Mouse (Mus musculus) megakaryocyte-erythroid progenitor cell, adult 5-6 weeks (primary cell): Measurements from ENCODE around the gene Akr1b10. TPM values are rescaled to one million over a fixed set of nuclear protein-coding genes. Genes with fewer than 3 reads are reported as not detected.
"Not testable (repeated sequence)": the region's sequence is repeated elsewhere in the genome, so short reads cannot be mapped to it uniquely, and the experiment has no call there.

ENCODE experiments used
- ATAC-seq: replicated peaks from 2 replicates; pipeline ENCODE4 v1.8.0; 2016; ENCODE audit warnings: mild to moderate bottlenecking, inconsistent platforms; ENCODE audit not compliant: severe bottlenecking, poor library complexity, low FRiP score, low TSS enrichment
- total RNA-seq, 2 experiments: library from RNA; stranded (forward) in 1 of 2; stranded (reverse) in 1 of 2; fragments of 200-1000, 215-1000 nt in 1 of 2; fragments of >200 nt in 1 of 2; fragmentation: Nextera tagmentation in 1 of 2; gene quantifications; 2 replicates each; pipeline ENCODE4 v1.2.3; 2014 to 2017

Akr1b10 gene
- total RNA-seq (2014; fragmentation: Nextera tagmentation), result 18.6 and 22.5 TPM in 2 replicates
- total RNA-seq (2017), result 10.5 and 16.5 TPM in 2 replicates

DNA sequence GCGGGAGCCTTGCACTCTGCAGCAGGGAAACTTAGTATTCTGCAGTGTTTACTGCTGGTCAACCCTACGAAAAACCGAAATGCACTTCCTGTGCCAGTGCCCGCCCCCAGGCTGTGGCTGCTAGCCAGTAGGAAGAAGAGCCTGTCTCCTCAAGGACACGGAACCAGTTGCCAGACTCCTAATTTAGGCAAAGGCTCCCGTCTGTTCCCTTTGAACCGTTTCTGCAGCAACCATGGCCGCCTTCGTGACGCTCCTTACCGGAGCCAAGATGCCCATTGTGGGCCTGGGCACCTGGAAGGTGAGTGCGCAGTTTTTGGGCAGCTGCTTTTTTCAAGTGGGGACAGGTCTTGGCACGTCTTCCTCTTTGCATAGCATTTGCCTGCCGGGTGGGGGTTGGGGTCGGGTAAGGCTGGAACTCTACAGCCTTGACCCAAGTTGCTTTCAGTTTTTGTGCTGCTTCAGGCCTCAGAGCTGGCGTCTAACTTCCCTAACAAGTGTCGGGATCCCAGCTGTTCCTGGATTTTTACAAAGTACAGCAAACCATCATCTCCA, at the start of gene Akr1b10:
Akr1b10 (plus strand) TSS at position 109 of the 552 bp plus-strand sequence.
- peak; percentile 82 for ATAC-seq

DNA sequence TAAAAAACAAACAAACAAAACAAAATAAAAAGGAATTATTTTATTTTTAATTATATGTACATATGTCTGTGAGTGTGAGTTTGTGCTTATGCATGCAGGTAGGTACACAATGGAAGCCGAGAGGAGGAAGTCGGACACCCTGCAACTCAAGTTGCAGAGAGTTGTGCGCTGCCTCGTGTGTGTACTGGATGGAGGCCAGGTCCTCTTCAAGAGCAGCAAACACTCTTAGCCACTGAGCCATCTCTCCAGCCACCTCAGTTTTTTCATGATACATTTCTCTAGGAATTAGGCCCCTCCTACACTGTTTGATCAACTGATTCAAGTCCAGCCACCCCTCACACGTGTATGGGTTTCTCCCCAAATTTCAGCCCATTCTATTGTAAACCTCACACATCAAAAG, 49.3 kb upstream of the Akr1b10 start:
- no peak for ATAC-seq

DNA sequence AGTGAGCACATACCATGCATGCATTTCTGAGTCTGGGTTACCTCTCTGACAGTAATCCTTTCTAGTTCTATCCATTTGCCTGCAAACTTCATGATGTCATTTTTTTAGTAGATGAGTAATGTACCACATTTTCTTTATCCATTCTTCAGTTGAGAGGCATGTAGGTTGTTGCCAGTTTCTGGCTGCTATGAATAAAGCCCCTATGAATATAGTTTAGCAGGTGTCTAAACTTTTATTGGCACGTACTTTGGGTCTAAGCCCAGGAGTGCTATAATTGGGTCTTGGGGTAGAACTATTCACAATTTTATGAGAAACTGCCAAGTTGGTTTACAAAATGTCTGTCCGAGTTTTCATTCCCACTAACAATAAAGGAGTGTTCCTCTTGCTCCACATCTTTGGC, 46.2 kb upstream of the Akr1b10 start:
- ATAC-seq, result no peak

DNA sequence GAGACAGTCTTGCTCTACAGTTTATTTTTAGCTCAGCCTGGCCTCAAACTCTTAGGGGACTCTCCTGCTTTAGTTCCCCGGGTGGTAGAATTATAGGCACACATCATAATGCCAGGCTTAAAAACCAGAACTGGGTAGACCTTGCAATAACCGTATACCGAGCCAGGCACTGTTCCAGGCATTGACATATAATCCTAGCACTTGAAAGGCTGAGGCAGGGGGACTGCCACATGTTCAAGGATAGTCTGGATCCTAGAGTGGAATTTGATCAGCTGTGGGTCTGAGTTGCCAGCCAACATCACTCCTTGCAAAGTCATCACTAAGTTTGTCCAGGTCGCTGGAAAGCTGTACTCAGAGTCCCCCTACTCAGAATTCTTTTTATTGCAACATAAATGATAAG, 42.0 kb upstream of the Akr1b10 start:
- ATAC-seq, result no peak

DNA sequence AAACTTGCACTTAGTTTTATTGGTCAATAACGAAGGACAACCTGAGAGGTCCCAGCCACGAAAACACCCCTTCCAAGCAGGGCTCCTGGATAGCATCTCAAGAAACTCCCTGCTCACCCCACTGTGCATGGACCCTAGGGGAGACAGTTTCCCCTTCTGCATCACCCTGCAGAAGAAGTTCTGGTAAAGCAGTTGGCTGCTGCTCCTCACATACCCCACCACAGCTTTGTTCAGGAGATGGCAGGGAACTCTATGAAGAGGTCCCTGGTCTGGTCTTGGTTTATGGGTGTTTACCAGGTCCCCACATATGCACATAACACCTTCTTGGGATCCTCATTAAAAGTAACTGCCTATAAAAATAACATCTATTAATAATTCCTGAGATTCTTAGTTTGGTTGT, 41.5 kb upstream of the Akr1b10 start:
- no peak for ATAC-seq

DNA sequence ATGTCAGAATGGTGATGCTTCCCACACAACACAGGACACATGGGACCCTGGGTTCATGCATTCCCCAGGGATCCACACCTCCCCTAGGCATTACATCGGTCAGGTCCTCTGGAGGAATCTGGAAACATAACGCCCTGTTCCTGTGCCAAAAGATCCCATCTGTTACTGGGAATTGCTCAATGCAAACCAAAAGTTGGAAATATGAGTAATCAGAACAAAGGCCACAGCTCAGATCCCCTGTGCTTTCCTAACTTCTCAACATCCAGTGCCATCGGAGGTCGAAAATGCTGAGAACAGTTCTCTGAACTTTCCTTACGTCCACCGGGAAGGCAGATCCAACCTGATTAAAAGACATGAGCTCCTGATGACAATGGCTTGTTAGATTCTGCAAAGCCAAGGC, 40.6 kb upstream of the Akr1b10 start:
- no peak for ATAC-seq

DNA sequence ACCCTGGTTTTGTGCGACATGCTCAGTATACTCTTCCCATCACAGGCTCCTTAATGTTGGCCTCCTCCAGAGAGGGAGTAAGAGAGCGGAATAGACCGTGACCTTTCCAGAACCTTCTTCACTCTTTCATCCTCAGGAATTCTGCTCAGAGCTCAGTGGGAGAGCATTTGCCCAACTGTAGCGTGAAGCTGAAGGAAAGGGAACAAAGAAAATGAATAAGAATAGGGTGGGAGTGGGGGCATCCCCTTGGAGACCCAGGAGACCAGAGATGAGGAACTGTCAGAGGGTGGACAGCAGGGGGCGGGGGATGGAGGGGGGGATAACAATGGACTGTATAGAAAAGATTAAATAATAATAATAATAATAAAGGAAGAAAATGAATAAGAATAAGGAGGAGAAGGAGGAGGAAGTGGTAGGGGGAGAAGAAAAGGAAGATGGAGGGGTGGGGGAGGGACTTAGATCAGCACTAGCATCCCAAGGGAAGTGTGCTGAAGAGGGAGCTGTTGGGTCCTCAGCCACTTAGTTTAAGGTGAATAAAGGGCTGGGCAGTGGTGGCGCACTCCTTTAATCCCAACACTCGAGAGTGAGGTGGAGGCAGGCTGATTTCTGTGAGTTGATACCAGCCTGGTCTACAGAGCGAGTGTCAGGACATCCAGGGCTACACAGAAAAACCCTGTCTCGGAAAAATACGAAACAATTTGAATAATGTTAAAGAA, 39.7 kb upstream of the Akr1b10 start:
- no peak for ATAC-seq

DNA sequence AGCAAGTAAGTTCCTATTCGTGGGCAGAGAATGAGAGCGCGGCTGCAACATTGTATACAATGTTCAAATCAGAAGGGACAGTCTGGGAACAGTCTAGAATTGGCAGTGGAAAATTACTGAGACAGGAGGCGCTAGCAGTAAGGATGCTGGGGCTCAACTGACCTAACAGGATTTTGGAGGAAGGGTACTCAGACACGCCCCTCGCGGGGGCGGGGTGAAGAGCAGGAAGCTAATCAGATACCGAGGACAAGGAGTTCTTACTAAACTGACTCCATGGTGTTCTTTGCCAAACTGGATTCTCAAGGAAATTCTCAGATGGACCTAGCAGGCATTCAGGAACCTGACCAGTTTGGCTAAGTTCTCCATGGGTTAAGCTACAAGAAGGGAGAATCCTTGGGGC, 39.1 kb upstream of the Akr1b10 start:
- no peak for ATAC-seq

DNA sequence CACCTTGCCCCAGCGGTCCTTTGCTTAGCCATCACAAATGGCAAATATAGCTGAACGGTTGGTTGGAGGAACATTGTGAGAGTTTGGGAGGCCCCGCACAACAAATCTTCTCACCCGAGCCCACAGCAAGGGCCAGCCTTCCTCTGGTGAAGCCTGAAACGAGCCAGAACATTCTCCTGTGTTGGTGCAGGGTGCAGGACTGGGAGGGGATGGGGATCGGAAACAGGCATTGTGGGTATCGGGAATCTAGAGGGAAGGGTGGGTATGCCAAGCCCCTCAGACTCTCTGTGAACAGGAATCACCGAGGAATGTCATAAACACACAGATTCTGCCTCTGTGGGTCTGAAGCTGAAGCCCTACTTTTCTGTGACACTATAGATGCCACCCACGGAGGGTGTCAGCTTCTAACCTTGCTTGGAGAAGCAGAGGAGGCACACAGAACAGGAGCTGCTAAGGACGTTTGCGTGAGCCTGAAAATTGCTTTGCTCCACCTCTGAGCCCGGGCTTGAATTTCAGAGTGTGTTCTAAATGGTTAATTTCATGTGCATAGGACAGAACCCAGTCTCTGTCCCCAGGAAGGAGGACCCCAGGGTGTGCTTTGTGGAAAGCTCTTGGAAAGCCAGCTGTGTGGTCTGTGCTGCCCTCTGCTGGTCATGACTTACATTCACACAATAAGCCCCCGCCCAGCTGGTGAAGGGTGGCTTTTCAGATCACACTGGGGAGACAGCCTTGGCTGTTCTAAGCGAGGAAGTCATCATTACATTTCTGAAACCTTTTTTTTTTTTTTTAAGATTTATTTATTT, 37.7 kb upstream of the Akr1b10 start:
- ATAC-seq, result peak; percentile 89

DNA sequence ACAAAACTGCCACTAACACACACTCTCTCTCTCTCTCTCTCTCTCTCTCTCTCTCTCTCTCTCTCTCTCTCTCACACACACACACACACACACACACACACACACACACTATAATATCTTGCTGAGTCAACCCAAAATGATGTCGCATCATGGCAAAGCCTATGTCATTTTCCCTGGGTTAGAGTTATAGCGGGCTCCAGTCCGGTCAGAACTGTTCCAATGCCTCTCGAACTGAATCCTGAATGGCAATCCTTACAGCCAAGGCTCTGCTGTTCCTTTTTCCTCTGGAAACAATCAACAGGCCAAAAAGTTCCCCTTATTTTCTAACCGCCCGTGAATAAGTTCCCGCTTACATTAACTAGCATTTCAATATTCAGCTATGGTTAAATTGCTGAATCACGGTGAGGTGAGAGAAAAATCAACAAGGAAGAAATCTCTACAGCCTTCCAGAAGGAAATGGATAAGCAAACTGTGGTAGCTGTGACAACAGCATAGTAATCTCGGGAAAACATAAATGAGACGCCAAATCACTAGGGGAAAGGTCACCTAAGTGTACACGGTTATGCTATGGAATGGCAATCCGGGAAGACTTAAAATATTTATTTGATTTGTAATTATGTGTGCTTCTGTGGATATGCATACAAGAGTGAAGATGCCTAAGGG, 33.9 kb upstream of the Akr1b10 start:
- no peak for ATAC-seq

DNA sequence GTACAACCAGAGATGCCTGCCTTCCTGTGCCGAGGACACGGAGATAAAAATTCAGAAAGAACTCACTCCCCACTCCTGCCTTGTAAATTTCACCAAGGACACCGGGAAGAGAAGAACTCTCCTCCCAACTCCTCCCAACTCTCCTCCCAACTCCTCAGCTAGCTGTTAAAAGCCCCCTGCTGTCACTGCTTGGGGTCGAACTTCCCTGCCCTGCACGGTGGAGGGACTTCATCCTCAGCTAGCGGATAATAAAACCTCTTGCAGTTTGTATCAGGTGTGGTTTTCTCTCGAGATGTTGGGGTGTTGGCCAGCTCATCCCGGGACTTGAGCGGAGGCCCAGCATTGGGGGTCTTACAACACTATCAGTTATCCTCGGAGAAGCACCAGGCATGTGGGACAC, 32.5 kb upstream of the Akr1b10 start:
- not testable (repeated sequence) for ATAC-seq

DNA sequence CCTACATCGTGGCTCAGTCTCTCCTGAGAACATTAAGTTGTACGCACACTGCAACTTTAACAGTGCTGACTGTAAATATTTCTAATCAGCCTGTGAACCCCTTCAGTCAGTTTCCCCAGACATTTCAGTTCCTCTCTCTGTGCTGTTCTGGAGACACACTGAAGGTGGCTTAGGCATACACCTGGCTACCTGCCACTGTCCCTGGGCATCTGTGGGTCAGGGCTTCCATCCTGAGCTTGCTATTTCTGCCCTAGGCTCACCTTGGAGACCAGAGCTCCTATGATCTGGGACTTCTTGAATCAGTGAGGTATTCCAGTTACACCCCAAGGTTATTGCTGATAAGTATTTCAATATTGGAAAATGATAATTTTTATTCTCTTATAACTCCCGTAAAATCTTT, 31.6 kb upstream of the Akr1b10 start:
- no peak for ATAC-seq

DNA sequence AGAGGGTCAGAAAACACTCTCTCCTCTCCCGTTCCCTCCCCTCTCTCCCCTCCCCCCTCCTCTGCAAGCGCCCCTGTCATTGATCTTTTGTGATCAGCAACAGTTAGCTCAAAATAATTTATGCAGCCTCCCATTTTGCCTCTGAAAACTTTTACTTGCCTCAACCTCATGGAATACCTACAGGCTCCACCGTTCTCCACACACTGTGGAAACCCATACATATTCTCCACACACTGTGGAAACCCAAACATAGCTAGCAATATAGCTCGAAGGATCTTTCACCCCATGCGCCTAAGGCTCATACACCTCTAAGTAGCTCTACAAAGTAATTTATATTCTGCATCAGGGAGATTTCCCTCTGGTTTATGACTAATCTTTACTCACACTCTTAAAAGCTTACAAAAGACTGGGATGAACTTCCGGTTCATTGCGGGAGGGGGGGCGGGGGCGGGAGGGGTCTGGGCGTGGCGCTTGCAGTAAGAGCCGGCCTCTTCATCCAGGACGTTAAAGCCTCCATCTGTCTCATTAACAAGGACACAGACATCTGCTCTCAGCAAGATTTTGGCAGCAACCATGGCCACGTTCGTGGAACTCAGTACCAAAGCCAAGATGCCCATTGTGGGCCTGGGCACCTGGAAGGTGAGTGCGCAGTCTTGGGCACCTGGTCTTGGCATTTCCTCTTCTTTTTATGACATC, 30.2 kb upstream of the Akr1b10 start, which contains the start of gene Akr1b8:
Akr1b8 (plus strand) TSS at position 462 of the 696 bp plus-strand sequence.
- no peak for ATAC-seq

DNA sequence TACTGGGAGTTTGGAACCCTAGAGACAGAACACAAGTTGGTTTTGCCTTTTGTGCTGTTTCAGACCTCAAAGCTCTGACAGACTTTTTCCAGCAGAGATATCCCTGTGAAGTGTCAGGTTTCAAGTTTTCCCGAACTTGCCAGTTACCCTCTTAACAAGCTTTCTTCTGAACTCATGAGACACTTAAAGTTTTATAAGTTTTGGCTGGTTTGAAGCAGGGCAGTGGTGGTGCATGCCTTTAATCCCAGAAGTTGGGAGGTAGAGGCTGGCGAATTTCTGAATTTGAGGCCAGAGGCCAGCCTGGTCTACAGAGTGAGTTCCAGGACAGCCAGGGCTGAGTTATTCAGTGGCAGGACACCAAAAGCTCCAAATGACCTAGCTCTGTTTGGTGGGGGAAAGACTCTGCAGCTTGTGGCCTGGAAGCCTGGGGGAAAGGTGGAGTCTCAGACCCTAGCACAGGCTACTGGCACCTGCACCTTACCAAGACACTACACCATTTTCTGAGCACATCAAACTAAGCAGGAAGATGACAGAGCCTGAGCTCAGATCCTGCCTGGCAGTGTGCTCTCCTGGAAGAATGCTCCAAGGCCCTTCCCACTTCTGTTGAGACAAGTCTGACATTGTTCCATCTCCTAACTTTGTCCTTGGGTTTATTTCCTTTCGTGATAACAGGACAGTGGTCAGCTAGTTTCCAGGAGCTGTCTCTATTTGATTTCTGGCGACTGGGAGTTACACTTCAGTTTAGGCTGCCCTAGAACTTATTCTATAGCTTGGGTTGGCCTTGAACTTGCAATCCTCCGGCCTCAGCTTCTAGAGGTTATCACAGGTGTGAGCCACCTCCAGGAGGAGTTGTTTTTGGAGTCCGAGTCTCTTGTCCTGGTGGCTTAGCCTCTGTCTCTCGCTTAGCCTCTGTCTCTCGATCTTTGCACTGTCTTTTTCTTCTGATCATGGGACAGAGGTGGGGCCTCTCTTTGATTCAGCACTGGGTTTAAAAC, 29.4 kb upstream of the Akr1b10 start:
- ATAC-seq, result no peak

DNA sequence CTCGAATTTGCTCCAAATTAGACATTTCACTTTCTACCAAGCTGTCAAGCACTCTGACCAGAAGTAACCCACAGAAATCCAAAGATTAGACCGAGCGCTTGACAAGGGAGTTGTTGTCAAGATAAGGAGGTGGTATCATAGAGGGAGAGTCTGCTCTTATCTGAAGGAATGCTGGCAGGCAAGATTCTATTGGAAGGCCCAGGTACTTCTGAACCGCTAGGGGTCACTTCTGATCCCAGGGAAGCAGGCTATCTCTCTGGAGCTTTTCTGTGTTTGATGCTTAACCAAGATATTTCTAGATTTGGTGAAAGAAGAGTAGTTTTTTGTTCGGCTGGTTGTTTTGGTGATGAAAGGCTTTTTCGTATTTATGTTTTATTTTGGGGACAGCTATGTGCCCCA, 28.7 kb upstream of the Akr1b10 start:
- ATAC-seq, result no peak

DNA sequence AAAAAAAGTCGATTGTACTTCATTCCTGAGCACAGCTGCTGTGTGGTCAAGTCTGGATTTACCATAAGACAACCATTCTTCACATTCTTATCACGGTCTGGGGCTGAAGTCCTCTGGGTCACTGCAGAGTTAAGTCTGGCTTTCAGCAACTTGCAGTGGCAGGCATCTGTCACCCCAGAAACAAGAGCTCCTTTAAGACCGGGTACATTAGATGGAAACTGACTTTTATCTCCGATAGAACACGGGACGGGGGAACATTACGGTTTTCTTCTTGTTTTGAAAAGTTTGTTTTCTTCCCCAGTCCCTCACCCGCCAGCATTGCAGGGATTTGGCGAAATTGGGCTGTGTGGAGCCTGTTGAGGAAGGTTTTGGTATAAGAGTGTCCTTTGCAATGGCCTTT, 28.2 kb upstream of the Akr1b10 start:
- no peak for ATAC-seq

DNA sequence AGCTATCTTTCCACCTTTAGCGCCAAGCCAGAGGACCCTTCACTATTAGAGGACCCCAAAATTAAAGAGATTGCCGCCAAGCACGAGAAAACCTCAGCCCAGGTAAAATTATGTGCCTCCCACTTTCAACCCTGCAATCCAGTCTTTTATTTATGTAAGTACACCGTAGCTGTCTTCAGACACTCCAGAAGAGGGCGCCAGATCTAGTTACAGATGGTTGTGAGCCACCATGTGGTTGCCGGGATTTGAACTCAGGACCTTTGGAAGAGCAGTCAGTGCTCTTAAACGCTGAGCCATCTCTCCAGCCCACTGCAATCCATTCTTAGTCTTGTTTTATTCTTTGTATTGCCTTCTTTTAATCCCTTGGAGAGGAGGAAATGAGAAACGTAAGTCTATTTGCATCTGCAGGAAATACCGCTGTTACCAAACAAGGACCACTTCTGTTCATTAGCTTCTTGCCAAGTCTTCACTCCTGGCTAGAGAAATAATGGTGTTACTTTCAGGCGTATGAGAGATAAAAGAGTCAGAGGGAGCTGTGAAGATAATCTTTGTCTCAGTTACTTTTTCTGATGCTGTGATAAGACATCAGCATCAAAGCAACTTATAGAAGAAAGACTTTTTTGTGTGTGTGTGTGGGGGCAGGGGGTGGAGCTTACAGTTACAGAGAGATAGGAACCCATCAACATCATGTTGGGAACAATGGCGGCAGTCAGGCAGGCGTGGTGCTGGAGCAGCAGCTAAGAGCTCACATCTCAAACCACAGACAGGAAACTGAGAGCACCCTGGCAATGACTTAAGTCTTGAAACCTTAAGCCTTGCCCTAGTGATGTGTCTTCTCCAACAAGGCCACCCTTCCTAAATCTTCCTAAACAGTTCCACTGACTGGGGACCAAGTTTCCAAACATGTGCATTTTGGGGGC, 19.5 kb upstream of the Akr1b10 start:
- no peak for ATAC-seq
